Mouse (Mus musculus) heart, adult 10 weeks (tissue): ENCODE measurements around the gene Hist1h3f. TPM values are rescaled to one million over a fixed set of nuclear protein-coding genes. Genes with fewer than 3 reads are reported as not detected.

ENCODE experiments used
- polyA plus RNA-seq: library from polyadenylated mRNA; stranded (reverse); fragments of 350-450 nt; fragmentation: Illumina TruSeq; extraction: RNeasy Lipid Tissue Mini Kit (QIAGEN cat#74804); gene quantifications from one replicate; pipeline ENCODE4 v1.2.3, GENCODE M21; 2014; ENCODE audit warnings: low read depth, low replicate concordance

Hist1h3f gene
- 0.68 TPM for polyA plus RNA-seq

GRCm38 (mm10) chr13:23543965-23544786, at the start of gene Hist1h3f:
TSS of gene Hist1h3f (plus strand) at chr13:23544052.

DNA sequence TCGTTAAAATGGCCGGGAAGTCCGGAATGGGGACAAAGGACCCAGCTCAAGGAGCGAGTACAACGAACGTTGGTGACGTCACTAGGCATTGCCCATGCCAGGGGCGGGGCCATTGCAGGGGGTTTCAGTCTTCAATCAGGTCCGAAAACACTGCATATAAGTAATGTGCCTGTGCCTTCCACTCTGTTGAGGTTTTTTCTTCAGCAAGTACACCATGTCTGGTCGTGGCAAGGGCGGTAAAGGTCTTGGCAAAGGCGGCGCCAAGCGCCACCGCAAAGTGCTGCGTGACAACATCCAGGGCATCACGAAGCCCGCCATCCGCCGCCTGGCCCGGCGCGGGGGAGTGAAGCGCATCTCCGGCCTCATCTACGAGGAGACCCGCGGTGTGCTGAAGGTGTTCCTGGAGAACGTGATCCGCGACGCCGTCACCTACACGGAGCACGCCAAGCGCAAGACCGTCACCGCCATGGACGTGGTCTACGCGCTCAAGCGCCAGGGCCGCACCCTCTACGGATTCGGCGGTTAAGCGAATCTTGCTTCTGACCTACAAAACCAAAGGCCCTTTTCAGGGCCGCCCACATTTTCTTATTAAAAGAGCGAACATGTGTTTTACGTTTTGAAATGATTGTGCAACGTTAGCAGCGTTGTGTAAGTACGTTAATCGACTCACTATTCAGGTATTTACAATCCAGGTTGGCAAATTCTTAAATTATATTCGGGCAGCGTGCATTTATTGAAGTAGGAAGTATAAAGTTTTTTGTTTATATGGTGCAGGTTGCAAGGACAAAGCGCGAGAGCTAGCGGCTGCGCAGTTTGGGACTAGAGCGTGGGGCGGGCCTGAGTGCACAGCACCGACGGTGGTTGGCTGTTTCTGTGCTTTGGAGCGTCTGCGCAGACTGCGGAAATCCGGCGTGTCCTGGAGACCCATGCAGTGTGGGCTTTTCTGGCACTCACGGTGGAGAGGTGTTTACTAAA, 12.7 kb upstream of the Hist1h3f start, which contains the start of gene Hist1h4h:
Gene Hist1h4h, plus strand, starts transcription at position 150 of the 975 bp plus-strand sequence.

GRCm38 (mm10) chr13:23533560-23534367, 10.1 kb upstream of the Hist1h3f start, which contains the start of gene Hist1h2af:
TSS of gene Hist1h2af (plus strand) at chr13:23533906.

DNA sequence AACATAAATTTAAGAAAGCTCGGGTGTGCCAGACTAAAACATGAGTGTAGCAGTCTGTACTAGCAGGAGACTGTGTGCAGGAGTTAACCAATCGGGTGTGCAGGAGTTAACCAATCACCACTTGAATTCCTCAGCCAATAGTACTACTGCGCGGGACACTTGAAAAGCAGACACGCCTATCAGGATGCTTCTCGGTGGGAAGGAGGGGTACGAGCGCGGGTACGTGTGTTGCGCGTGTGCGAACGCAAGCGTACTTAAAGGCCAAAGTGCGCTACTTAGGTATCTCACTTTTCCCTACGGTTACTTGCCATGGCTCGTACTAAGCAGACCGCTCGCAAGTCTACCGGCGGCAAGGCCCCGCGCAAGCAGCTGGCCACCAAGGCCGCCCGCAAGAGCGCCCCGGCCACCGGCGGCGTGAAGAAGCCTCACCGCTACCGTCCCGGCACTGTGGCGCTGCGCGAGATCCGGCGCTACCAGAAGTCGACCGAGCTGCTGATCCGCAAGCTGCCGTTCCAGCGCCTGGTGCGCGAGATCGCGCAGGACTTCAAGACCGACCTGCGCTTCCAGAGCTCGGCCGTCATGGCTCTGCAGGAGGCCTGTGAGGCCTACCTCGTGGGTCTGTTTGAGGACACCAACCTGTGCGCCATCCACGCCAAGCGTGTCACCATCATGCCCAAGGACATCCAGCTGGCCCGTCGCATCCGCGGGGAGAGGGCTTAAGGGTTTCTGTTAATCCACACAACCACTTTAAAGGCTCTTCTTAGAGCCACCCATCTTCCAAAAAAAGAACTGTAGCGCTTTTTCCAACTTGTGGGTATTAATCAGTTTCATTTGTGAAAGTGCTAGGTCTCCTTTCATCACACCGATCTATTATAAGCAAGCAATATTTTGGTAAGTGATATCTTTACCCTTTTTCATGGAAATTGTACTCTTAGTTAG, 8.4 kb upstream of the Hist1h3f start, which contains the start of gene Hist1h3g:
Gene Hist1h3g, plus strand, starts transcription at position 286 of the 939 bp plus-strand sequence.

GRCm38 (mm10) chr13:23542999-23543607, 749 bp upstream of the Hist1h3f start, which contains the start of gene Hist1h2bh:
TSS of gene Hist1h2bh (minus strand) at chr13:23543392.

GRCm38 (mm10) chr13:23551146-23551834, 7.4 kb downstream of the Hist1h3f start, which contains the start of gene Hist1h4f:
TSS of gene Hist1h4f (minus strand) at chr13:23551648.

GRCm38 (mm10) chr13:23552962-23553361, 9.1 kb downstream of the Hist1h3f start, which contains the start of gene Hist1h1d:
TSS of gene Hist1h1d (plus strand) at chr13:23553262.

GRCm38 (mm10) chr13:23561883-23562659, 18.2 kb downstream of the Hist1h3f start, which contains the start of gene Hist1h3e:
TSS of gene Hist1h3e (minus strand) at chr13:23562369.

DNA sequence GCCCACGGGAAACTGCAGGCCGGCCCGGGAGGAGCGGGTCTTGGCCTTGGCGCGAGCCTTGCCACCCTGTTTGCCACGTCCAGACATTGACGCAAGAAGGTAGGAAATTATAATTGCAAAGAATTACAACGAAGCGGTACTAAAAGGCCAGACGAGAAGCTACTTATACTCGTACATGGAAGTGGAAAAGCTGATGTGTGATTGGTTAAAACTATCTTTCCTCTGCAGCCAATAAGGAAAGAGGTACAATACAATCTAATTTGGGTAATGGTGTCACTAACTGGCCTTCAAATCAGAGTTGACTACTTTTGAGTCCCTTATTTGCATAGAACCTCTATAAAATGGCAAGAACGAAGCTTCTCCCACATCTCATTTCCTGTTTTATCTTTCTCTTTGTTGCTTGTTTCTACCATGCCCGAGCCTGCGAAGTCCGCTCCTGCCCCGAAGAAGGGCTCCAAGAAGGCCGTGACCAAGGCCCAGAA, 27.2 kb downstream of the Hist1h3f start, which contains the start of the genes Hist1h2ae and Hist1h2bg:
Gene Hist1h2ae, minus strand, starts transcription at position 199 of the 482 bp plus-strand sequence.
Gene Hist1h2bg, plus strand, starts transcription at position 375 of the 482 bp plus-strand sequence.

GRCm38 (mm10) chr13:23573898-23574524, 30.2 kb downstream of the Hist1h3f start, which contains the start of the genes Hist1h2bf and Hist1h2ad:
TSS of gene Hist1h2bf (minus strand) at chr13:23574196.
TSS of gene Hist1h2ad (plus strand) at chr13:23574381.

GRCm38 (mm10) chr13:23575271-23575851, 31.5 kb downstream of the Hist1h3f start, which contains the start of gene Hist1h3d:
TSS of gene Hist1h3d (plus strand) at chr13:23575763.

DNA sequence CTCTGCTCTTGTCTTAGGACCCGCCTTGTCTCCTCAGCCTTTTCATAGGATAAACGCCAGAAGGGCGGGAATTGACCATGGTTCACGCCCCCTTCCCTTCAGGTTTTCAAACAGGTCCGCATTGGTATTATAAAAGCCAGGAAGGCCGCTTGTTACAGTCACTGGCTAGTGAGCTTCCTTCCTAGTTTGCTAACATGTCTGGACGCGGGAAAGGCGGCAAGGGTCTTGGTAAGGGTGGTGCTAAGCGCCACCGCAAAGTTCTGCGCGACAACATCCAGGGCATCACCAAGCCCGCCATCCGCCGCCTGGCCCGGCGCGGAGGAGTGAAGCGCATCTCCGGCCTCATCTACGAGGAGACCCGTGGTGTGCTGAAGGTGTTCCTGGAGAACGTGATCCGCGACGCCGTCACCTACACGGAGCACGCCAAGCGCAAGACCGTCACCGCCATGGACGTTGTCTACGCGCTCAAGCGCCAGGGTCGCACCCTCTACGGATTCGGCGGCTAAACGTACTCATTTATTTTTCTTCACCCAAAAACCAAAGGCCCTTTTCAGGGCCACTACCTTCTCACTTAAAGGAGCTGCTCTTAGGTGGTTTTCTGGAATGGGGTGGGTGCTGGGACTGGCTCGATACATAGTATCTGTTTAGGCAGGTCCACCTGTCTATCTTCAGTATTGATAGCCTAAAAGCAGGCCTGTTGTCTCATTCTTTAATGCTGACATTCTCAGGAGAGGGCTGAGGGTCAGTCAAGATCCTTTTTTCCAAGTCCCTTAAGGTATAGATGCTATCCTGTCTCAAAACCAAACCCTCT, 37.8 kb downstream of the Hist1h3f start, which contains the start of gene Hist1h4d:
Gene Hist1h4d, plus strand, starts transcription at position 191 of the 811 bp plus-strand sequence.

